Mouse (Mus musculus): Measurements from ENCODE around the gene Cyld. TPM values are rescaled to one million over a fixed set of nuclear protein-coding genes. Genes with fewer than 3 reads are reported as not detected.

Gene Cyld
- polyA plus RNA-seq, 1 experiment: 26.8 TPM

DNA sequence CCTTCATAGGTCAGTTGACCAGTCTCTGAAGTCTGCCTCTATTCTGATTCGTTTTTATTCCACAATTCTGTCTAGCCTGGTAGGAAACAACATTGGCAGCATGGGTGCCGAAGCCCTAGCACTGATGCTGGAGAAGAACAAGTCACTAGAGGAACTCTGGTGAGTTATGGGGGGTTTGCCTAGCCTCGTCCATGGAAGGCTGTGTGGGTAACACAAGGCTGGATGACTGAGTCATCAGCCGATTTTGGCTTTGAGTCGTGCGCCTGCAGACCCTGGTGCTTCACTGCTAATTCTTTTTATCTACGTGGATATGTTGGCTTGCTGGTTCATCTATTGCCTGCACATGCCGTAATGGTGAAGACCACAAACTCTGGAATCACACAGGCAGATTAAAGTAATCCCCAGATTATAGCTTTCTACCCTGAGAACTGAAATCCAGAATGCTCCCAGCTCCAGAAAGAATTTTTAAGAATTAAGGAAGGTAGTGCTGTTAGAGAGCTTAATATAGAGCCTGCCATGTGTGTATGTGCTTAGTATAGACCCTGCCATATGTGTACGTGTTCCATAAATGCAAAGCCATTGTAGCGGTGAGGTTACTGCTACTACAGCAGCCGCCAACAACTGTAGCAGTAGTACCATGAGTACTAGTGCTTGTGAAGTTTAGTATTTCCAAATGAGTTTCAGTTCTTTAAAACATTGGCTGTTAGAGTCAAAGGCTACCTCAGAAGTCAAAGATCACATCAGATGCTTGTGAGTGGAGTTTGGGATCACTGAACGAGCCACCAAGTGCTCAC is 21.3 kb upstream of the Cyld start:
- 92% methylated on average over 12 of the region's 12 CpGs for WGBS
- Histone ChIP-seq H3K4me3 (replicated peaks; ENCODE audit: insufficient read depth, low read depth, low read length) (no peak overlapping the region), H3K27me3 (ENCODE audit: control insufficient read depth, insufficient read depth, low read length) (no peaks in the 10 kb centered on the region), H3K4me1 (ENCODE audit: control insufficient read depth, insufficient read depth, low read length) (no peaks in the 10 kb centered on the region), H3K27ac (ENCODE audit: insufficient read depth, low read length) (no peak overlapping the region)
- no peak for DNase-seq
- TF ChIP-seq CTCF (IDR thresholded peaks at IDR 0.05; ENCODE audit: borderline replicate concordance, insufficient read depth, low read depth, low read length): no peak
- no peak for TF ChIP-seq POLR2A (IDR thresholded peaks at IDR 0.05; ENCODE audit: borderline replicate concordance, insufficient read depth, low read length)

DNA sequence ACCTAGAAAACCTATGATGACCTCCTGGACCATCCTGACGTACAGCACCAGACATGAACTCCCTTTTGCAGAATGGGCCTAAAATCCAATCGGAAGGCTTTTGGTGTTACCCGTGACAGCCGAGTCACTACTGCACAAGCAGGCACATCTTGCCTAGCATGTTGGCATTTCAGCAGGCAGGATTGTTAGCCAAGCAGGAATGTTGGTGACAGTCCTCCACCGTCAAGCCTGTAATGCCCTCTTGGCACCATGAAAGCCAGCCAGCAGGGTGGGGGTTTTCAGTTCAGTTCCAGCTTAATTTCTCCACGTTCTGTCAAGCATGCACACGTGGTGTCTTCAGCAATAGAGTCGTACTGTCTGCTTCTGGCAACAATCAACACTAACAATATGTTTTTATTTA is 19.8 kb upstream of the Cyld start:
- TF ChIP-seq CTCF (IDR thresholded peaks at IDR 0.05; ENCODE audit: borderline replicate concordance, insufficient read depth, low read depth, low read length) (no peak), POLR2A (IDR thresholded peaks at IDR 0.05; ENCODE audit: borderline replicate concordance, insufficient read depth, low read length) (no peak)
- 32% methylated on average over 8 of the region's 8 CpGs for WGBS
- H3K27me3 ChIP-seq (ENCODE audit: control insufficient read depth, insufficient read depth, low read length): no peaks in the 10 kb centered on the region
- H3K4me1 ChIP-seq (ENCODE audit: control insufficient read depth, insufficient read depth, low read length): no peaks in the 10 kb centered on the region
- no peak overlapping the region for H3K4me3 ChIP-seq (replicated peaks; ENCODE audit: insufficient read depth, low read depth, low read length)
- DNase-seq: no peak
- no peak overlapping the region for H3K27ac ChIP-seq (ENCODE audit: insufficient read depth, low read length)

DNA sequence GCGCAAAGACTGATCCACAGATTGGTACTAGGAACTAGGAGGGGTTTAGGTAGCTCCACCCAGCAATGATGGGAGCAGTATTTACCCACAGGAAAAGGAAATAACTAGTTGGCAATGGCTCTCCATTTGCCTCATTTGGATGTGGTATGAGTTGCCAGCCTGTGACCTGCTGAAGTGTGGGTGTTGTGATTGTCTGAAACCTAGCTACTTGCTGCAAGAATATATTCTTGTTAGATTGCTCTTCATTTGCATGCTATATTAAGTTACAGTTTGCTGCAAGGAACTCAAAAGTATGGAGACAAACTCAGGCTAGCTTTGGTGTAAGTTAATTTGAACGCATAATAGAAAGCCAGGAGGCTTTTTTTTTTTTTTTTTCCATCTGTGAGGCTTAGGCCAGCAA is 16.3 kb upstream of the Cyld start:
- H3K4me3 ChIP-seq (replicated peaks; ENCODE audit: insufficient read depth, low read depth, low read length): no peak overlapping the region
- H3K27ac ChIP-seq (ENCODE audit: insufficient read depth, low read length): no peak overlapping the region
- TF ChIP-seq CTCF (IDR thresholded peaks at IDR 0.05; ENCODE audit: borderline replicate concordance, insufficient read depth, low read depth, low read length): no peak
- TF ChIP-seq POLR2A (IDR thresholded peaks at IDR 0.05; ENCODE audit: borderline replicate concordance, insufficient read depth, low read length): no peak
- 67% methylated on average over 2 of the region's 2 CpGs for WGBS
- H3K27me3 ChIP-seq (ENCODE audit: control insufficient read depth, insufficient read depth, low read length): no peaks in the 10 kb centered on the region
- no peaks in the 10 kb centered on the region for H3K4me1 ChIP-seq (ENCODE audit: control insufficient read depth, insufficient read depth, low read length)
- no peak for DNase-seq

DNA sequence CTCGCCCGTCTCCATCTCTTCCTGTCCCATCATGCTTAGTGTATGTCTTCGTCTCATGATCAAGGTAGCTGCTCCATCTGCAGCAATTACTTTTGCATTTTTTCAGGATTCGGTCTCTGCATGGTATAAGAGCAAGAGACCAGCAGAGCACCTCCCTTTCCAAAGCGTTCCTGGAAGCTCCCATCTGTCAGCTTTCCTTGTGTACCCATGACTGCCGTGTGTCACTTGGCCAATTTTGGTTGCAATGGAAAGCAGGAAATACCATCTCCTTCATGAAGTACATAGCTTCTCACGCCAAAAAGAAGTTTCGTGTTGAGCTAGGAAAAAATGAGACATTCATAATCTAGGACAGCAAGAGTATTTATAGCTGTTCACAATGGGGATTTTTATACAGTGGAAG is 15.8 kb upstream of the Cyld start:
- no peak overlapping the region for H3K4me3 ChIP-seq (replicated peaks; ENCODE audit: insufficient read depth, low read depth, low read length)
- H3K4me1 ChIP-seq (ENCODE audit: control insufficient read depth, insufficient read depth, low read length): no peaks in the 10 kb centered on the region
- peak in 1 of 2 experiments; percentile 37 for DNase-seq
- H3K27me3 ChIP-seq (ENCODE audit: control insufficient read depth, insufficient read depth, low read length): no peaks in the 10 kb centered on the region
- 14% methylated on average over 8 of the region's 8 CpGs for WGBS
- TF ChIP-seq POLR2A (IDR thresholded peaks at IDR 0.05; ENCODE audit: borderline replicate concordance, insufficient read depth, low read length): no peak
- no peak for TF ChIP-seq CTCF (IDR thresholded peaks at IDR 0.05; ENCODE audit: borderline replicate concordance, insufficient read depth, low read depth, low read length)
- no peak overlapping the region for H3K27ac ChIP-seq (ENCODE audit: insufficient read depth, low read length)

DNA sequence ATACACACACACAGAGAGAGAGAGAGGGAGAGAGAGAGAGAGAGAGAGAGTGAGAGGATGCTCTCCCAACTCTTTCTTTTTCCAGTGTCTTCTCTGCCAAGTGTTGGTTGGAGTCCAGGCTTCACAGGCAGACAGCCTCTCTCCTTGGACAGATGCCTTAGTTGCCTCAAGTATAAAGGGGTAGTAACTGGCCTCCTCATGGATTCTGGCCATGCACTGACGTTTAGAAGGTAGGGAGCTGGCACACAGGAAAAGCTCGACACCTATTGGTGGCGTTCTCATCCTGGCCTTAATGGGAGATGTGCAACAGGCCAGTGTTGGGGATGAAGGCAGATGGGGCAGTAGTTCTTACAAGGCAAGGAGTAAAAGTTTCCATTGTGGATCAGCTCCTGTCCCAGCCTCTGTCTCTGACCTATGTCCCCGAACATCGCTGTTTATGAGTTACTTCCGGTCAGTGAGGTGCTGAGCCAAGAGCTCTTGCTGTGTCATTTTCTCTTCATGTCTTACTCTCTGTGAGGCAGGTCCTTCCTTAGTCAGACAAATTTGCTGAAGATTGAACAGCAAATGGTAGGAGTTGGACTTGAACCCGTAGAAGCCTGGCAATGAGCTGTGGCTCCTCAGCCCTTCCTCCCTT is 13.1 kb upstream of the Cyld start:
- Histone ChIP-seq H3K27me3 (ENCODE audit: control insufficient read depth, insufficient read depth, low read length) (no peaks in the 10 kb centered on the region), H3K4me1 (ENCODE audit: control insufficient read depth, insufficient read depth, low read length) (no peaks in the 10 kb centered on the region), H3K27ac (ENCODE audit: insufficient read depth, low read length) (no peak overlapping the region), H3K4me3 (replicated peaks; ENCODE audit: insufficient read depth, low read depth, low read length) (no peak overlapping the region)
- TF ChIP-seq POLR2A (IDR thresholded peaks at IDR 0.05; ENCODE audit: borderline replicate concordance, insufficient read depth, low read length) (no peak), CTCF (IDR thresholded peaks at IDR 0.05; ENCODE audit: borderline replicate concordance, insufficient read depth, low read depth, low read length) (no peak)
- 34% methylated on average over 7 of the region's 7 CpGs for WGBS
- DNase-seq: peak in 1 of 2 experiments; percentile 29

DNA sequence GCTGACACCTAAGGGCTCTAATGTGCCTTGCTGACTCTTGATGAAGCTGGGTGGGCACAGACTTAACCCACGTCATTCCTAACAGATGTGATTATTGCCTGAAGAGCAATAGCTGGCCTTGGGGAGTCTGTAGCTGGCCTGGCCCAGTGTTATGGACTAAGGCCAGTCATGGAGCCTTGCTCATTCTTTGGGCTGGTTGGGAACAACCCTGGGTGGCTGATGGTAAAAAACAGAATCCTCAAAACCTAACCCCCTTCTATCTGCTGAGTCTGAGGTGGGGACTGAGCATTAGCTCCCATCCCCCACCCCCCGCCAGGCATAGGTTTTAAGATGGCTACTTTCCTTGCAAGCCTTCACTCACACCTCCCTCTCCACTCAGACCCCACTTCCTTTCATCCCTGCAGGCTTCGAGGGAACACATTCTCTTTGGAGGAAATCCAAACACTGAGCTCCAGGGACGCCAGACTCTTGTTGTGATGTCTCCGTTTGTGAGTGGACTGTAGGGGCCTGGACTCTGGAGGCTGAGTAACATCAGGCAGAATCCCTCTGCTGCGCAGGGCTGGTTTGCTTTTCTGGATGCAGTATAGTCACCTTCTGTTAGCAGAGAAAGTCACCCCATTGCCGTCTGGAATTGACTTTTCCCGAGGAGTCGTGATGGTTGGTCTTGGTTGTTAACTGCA is 10.5 kb upstream of the Cyld start:
- H3K4me3 ChIP-seq (replicated peaks; ENCODE audit: insufficient read depth, low read depth, low read length): no peak overlapping the region
- 59% methylated on average over 9 of the region's 9 CpGs for WGBS
- no peak overlapping the region for H3K27ac ChIP-seq (ENCODE audit: insufficient read depth, low read length)
- TF ChIP-seq POLR2A (IDR thresholded peaks at IDR 0.05; ENCODE audit: borderline replicate concordance, insufficient read depth, low read length) (no peak), CTCF (IDR thresholded peaks at IDR 0.05; ENCODE audit: borderline replicate concordance, insufficient read depth, low read depth, low read length) (no peak)
- no peaks in the 10 kb centered on the region for H3K4me1 ChIP-seq (ENCODE audit: control insufficient read depth, insufficient read depth, low read length)
- H3K27me3 ChIP-seq (ENCODE audit: control insufficient read depth, insufficient read depth, low read length): no peaks in the 10 kb centered on the region
- no peak for DNase-seq

DNA sequence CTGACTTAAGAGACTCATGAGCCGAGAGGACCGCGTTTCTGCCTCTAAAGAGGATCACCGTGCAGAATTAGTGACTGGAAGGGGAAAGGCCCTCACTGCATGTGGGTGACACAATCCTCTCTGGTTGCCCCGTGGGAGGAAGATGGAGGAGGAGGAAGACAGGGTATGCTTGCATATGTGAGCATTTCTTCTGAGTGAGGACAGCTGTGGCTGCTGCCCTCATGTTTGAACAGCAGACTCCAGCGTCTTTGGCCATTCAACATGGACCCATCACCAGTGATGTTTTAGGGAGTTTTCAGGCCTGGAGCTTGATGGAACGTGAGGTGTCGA is 10.0 kb upstream of the Cyld start:
- H3K27ac ChIP-seq (ENCODE audit: insufficient read depth, low read length): no peak overlapping the region
- H3K4me3 ChIP-seq (replicated peaks; ENCODE audit: insufficient read depth, low read depth, low read length): no peak overlapping the region
- no peak for DNase-seq
- no peaks in the 10 kb centered on the region for H3K27me3 ChIP-seq (ENCODE audit: control insufficient read depth, insufficient read depth, low read length)
- WGBS: 86% methylated on average over 8 of the region's 8 CpGs
- H3K4me1 ChIP-seq (ENCODE audit: control insufficient read depth, insufficient read depth, low read length): no peaks in the 10 kb centered on the region
- TF ChIP-seq POLR2A (IDR thresholded peaks at IDR 0.05; ENCODE audit: borderline replicate concordance, insufficient read depth, low read length) (no peak), CTCF (IDR thresholded peaks at IDR 0.05; ENCODE audit: borderline replicate concordance, insufficient read depth, low read depth, low read length) (no peak)
